Mouse (Mus musculus) forebrain, embryonic 11.5 days (tissue): Measurements from ENCODE around the gene Krtap2-4. TPM values are rescaled to one million over a fixed set of nuclear protein-coding genes. Genes with fewer than 3 reads are reported as not detected.
"Not testable (repeated sequence)": the region's sequence is repeated elsewhere in the genome, so short reads cannot be mapped to it uniquely, and the experiment has no call there.

ENCODE experiments used
- ATAC-seq: fragments of 200-750 bp; cut with Nextera tagmentation; replicated peaks from 2 replicates; pipeline ENCODE4 v1.8.0; 2017; ENCODE audit warnings: moderate TSS enrichment; ENCODE audit not compliant: low FRiP score
- DNase-seq: peaks from one replicate; pipeline ENCODE4 v3.0.0-alpha.2; 2017; ENCODE audit warnings: low spot score
- H3K27ac ChIP-seq: fragments of 300-500 bp; sonication (generic); 2 replicates; pipeline ENCODE4 v1.5.1; 2014; ENCODE audit warnings: low read depth, low read length
- H3K27me3 ChIP-seq: fragments of 300-500 bp; sonication (generic); 2 replicates; pipeline ENCODE4 v1.6.1; 2014; ENCODE audit warnings: mild to moderate bottlenecking, low read length, mixed read lengths; ENCODE audit not compliant: control insufficient read depth, insufficient read depth
- H3K36me3 ChIP-seq: fragments of 300-500 bp; sonication (generic); 2 replicates; pipeline ENCODE4 v1.6.1; 2014; ENCODE audit warnings: mild to moderate bottlenecking, low read length, moderate library complexity, mixed read lengths; ENCODE audit not compliant: control insufficient read depth, insufficient read depth
- H3K4me1 ChIP-seq: fragments of 300-500 bp; sonication (generic); replicated peaks from 2 replicates; pipeline ENCODE4 v1.6.1; 2014; ENCODE audit warnings: low read length, mixed read lengths; ENCODE audit not compliant: control insufficient read depth, insufficient read depth
- H3K4me2 ChIP-seq: fragments of 300-500 bp; sonication (generic); 2 replicates; pipeline ENCODE4 v1.6.1; 2014; ENCODE audit warnings: low read depth, mild to moderate bottlenecking, low read length, moderate library complexity, mixed read lengths; ENCODE audit not compliant: severe bottlenecking
- H3K4me3 ChIP-seq: fragments of 300-500 bp; sonication (generic); 2 replicates; pipeline ENCODE4 v1.5.1; 2014; ENCODE audit warnings: low read depth, low read length
- H3K9ac ChIP-seq: fragments of 300-500 bp; sonication (generic); 2 replicates; pipeline ENCODE4 v1.6.1; 2014; ENCODE audit warnings: low read length
- H3K9me3 ChIP-seq: fragments of 300-500 bp; sonication (generic); 2 replicates; pipeline ENCODE4 v1.6.1; 2016; ENCODE audit warnings: low read length, mixed read lengths; ENCODE audit not compliant: control insufficient read depth
- WGBS: fragments of 180-500 bp; shearing (Covaris S2); extraction: QIAGEN DNeasy Blood & Tissue Kit; methylation state at CpG from one replicate; pipeline ENCODE4 v1.1.7; 2014; 5-methylcytosine and 5-hydroxymethylcytosine counted together
- polyA plus RNA-seq: library from polyadenylated mRNA; unstranded; fragments of >200 nt; fragmentation: Nextera tagmentation; extraction: Ambion mirVana; gene quantifications from 2 replicates; pipeline ENCODE4 v1.2.1, GENCODE M21; 2014

Gene Krtap2-4
- polyA plus RNA-seq, 1 experiment from 2014 or later, result not detected

DNA sequence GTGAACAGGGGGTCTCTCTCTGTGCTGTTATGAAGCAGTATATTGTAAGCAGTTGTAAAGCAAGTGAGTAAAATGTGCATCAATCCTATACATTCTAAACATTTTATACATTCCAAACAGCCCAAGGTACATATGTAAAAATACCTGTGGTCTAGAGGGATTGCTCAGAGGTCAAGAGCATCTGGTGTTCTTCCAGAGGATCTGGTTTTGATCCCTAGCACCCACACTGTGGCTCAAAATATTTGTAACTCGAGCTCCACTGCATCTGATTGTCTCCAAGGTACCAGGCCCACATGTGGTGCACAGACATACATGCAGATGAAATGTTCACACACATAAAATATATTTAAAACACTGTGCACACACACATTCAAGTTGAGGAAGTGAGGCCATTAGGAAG, 26.3 kb upstream of the Krtap2-4 start:
- DNase-seq, result no peak
- Histone ChIP-seq H3K4me3 (no peak overlapping the region), H3K4me2 (no peak overlapping the region), H3K27me3 (no peaks in the 10 kb centered on the region), H3K9ac (no peak overlapping the region), H3K27ac (no peak overlapping the region), H3K4me1 (no peaks in the 10 kb centered on the region), H3K9me3 (no peaks in the 10 kb centered on the region), H3K36me3 (no peaks in the 10 kb centered on the region)
- ATAC-seq, result no peak
- WGBS, result 53% methylated on average over 1 of the region's 1 CpGs

DNA sequence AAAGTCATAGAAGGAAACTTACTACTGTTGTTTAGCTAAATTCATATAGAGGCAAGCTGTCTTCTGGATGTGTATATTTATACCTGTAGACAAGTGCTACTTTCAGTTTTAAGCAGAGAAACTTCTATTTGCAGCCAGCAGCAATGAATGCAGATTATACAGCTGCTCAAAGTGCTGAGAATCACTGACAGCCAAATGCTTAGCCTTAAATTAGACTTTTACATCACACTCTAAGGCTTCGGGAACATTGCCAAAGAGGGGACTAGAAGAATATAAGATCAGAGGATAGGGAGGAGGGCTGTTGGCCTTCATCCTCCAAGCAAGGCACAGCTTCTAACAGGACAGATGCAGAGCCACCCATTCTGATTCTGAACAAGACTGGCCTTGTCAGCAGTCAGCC, 22.4 kb upstream of the Krtap2-4 start:
- H3K4me2 ChIP-seq, result no peak overlapping the region
- H3K27ac ChIP-seq, result no peak overlapping the region
- no peak for DNase-seq
- no peaks in the 10 kb centered on the region for H3K36me3 ChIP-seq
- no peak for ATAC-seq
- no peaks in the 10 kb centered on the region for H3K4me1 ChIP-seq
- no peak overlapping the region for H3K9ac ChIP-seq
- no peak overlapping the region for H3K4me3 ChIP-seq
- H3K27me3 ChIP-seq, result no peaks in the 10 kb centered on the region
- H3K9me3 ChIP-seq, result no peaks in the 10 kb centered on the region
- 73% methylated on average over 1 of the region's 1 CpGs for WGBS

DNA sequence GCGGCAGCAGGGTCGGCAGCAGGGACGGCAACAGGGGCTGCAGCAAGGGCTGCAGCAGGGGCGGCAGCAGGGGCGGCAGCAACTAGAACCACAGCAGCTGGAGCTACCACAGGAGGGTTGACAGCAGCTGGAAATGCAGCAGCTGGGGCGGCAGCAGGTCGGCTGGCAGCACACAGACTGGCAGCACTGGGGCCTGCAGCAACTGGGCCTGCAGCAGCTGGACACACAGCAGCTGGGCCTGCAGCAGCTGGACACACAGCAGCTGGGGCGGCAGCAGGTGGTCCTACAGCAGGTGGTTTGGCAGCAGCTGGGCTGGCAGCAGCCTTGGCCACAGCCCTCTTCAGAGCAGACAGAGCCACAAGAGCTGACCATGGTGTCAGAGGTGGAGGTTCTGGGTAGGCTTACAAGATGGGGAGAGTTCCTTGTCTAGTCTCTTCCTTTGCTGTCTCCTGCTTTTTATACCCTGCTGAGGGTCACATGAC, 20.0 kb upstream of the Krtap2-4 start, which contains the start of gene Krtap4-2:
Krtap4-2 (minus strand) TSS at position 432 of the 482 bp plus-strand sequence.
- H3K4me3 ChIP-seq, result no peak within 1 kb of the TSS
- H3K9me3 ChIP-seq, result no peaks in the 10 kb centered on the region
- ATAC-seq (no peak), DNase-seq (no peak)
- H3K9ac ChIP-seq, result no peak within 1 kb of the TSS
- WGBS, result 30% methylated on average over 7 of the region's 8 CpGs
- no peaks in the 10 kb centered on the region for H3K36me3 ChIP-seq
- H3K27me3 ChIP-seq, result no peaks in the 10 kb centered on the region
- H3K27ac ChIP-seq, result no peak within 1 kb of the TSS
- H3K4me2 ChIP-seq, result no peak within 1 kb of the TSS
- no peaks in the 10 kb centered on the region for H3K4me1 ChIP-seq

DNA sequence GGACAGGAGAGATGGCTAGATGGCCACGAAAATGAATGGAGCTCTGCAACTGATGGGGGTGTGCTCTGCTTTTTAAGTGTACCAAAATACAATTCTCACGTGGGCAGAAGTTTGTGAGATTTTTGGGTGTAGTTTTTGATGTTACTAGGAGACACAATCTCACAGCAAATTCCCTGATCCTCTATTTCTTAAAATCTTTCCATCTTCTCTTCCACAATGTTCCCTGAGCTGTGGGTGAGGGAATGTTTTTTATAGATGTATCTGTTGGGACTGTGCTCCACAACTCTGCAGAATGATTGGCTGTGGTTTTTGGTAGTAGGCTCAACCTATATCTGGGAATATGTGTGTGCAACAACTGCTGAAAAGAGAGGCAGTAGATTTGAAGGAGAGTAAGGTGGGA, 18.6 kb upstream of the Krtap2-4 start:
- ATAC-seq, result no peak
- Histone ChIP-seq H3K9ac (no peak overlapping the region), H3K4me3 (no peak overlapping the region), H3K9me3 (no peaks in the 10 kb centered on the region), H3K27ac (no peak overlapping the region), H3K27me3 (no peaks in the 10 kb centered on the region), H3K4me1 (no peaks in the 10 kb centered on the region), H3K36me3 (no peaks in the 10 kb centered on the region), H3K4me2 (no peak overlapping the region)
- WGBS, result 74% methylated on average over 2 of the region's 2 CpGs
- DNase-seq, result no peak

DNA sequence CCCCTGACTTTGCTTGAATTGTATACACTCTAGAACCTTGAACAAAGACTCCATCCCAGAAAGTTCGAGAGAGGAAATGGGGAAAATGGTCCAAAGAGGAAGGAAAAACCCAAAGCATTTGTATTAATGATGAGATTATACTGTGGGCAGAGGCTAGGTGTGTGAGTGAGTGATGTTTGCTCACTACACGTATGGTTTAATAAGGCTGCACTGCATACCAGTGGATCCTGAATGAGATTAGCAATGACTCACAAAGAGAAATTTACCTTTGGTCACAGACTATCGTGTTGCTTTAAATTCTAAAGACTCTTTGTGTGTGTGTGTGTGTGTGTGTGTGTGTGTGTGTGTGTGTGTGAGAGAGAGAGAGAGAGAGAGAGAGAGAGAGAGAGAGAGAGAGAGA, 16.2 kb upstream of the Krtap2-4 start:
- H3K36me3 ChIP-seq, result no peaks in the 10 kb centered on the region
- no peak overlapping the region for H3K27ac ChIP-seq
- no peak overlapping the region for H3K9ac ChIP-seq
- H3K9me3 ChIP-seq, result no peaks in the 10 kb centered on the region
- no peaks in the 10 kb centered on the region for H3K4me1 ChIP-seq
- no peaks in the 10 kb centered on the region for H3K27me3 ChIP-seq
- 75% methylated on average over 3 of the region's 3 CpGs for WGBS
- DNase-seq (no peak), ATAC-seq (no peak)
- H3K4me2 ChIP-seq, result no peak overlapping the region
- H3K4me3 ChIP-seq, result no peak overlapping the region

DNA sequence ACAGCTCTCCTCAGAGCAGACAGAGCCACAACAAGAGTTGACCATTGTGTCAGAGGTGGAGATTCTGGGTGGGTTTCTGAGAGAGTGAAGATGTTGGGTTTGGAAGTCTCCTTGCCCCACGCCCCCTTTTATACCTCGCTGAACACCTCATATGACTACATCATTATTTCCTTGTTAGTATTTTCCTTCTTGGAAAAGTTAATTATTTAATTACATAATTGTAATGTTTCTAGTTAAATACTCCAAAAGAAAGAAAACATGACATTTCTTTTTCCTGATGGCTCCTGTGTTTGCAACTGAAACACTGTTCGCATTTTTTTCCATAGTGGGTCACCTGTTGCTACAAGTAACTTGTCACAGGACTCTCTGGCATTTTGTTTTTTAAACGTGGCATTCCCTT, 13.5 kb upstream of the Krtap2-4 start, which contains the start of gene Krtap4-1:
Krtap4-1 (minus strand) TSS at position 101 of the 400 bp plus-strand sequence.
- Histone ChIP-seq H3K27me3 (no peaks in the 10 kb centered on the region), H3K4me3 (no peak within 1 kb of the TSS), H3K36me3 (no peaks in the 10 kb centered on the region), H3K27ac (no peak within 1 kb of the TSS), H3K4me2 (no peak within 1 kb of the TSS), H3K9me3 (no peaks in the 10 kb centered on the region), H3K4me1 (no peaks in the 10 kb centered on the region), H3K9ac (no peak within 1 kb of the TSS)
- ATAC-seq (no peak), DNase-seq (no peak)
- WGBS, result 82% methylated on average over 4 of the region's 4 CpGs

DNA sequence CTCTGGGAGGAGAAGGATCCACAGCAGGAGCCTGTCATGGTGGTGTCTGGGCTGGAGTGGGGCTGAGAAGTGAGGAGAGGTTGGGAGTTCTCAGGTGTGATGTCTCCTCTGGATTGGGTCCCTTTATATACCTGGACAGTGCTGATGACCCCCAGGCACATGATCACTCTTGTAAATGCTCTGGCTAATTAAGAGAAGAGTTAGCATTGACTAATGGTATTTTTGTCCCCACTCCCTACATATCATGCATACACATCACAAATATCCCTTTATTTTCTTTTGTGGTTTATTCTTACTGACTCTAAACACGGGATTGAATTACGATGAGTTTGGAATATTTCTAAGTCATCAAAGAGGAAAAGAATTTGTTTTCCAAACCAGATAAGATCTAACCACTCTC, 5.7 kb upstream of the Krtap2-4 start, which contains the start of gene Gm11562:
Gm11562 (minus strand) TSS at position 101 of the 400 bp plus-strand sequence.
- Histone ChIP-seq H3K9me3 (no peaks in the 10 kb centered on the region), H3K9ac (no peak within 1 kb of the TSS), H3K36me3 (no peaks in the 10 kb centered on the region), H3K27me3 (no peaks in the 10 kb centered on the region), H3K4me1 (no peaks in the 10 kb centered on the region), H3K4me2 (no peak within 1 kb of the TSS), H3K27ac (no peak within 1 kb of the TSS), H3K4me3 (no peak within 1 kb of the TSS)
- ATAC-seq (no peak), DNase-seq (no peak)
- WGBS, result 89% methylated on average over 2 of the region's 2 CpGs

DNA sequence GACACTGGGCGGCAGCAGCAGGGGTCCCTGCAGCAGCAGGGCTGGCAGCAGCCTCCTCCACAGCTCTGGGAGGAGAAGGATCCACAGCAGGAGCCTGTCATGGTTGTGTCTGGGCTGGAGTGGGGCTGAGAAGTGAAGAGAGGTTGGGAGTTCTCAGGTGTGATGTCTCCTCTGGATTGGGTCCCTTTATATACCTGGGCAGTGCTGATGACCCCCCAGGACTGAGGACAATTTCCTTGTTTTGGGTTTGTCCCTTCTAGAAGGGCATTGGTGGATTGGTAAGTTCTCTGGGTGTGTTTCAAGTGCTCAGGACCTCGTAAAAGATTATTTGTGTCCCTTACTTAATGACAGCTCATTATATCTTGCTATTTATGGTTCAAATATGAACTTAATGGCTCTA, 4.6 kb downstream of the Krtap2-4 start, which contains the start of gene Gm11937:
Gm11937 (minus strand) TSS at position 101 of the 400 bp plus-strand sequence.
- not testable (repeated sequence) for H3K4me3 ChIP-seq, H3K4me1 ChIP-seq, H3K27ac ChIP-seq, H3K27me3 ChIP-seq, H3K36me3 ChIP-seq, H3K9ac ChIP-seq, DNase-seq, H3K9me3 ChIP-seq, ATAC-seq, H3K4me2 ChIP-seq
- 78% methylated on average over 1 of the region's 2 CpGs for WGBS

DNA sequence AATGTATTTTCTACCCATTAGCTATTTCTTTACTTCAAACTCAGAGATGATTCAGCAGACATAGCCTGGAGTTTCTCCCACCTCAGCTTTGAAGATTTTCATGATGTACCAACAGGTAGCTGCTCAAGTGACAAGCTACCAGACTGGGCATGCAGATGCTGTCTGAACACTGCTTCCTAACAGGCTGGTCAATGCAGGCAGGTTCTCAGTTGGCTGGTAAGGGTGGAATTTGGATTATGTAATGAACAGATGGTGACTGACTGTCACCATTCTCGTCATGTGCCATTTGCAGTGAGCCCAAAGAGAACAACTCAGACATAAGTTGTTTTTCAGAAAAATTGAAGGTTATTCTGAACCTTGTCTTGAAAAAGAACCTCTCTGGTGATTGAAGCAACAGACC, 5.5 kb downstream of the Krtap2-4 start:
- no peaks in the 10 kb centered on the region for H3K27me3 ChIP-seq
- H3K36me3 ChIP-seq, result no peaks in the 10 kb centered on the region
- H3K4me3 ChIP-seq, result no peak overlapping the region
- no peaks in the 10 kb centered on the region for H3K9me3 ChIP-seq
- H3K4me1 ChIP-seq, result no peaks in the 10 kb centered on the region
- ATAC-seq (no peak), DNase-seq (no peak)
- H3K27ac ChIP-seq, result no peak overlapping the region
- H3K4me2 ChIP-seq, result no peak overlapping the region
- 78% methylated on average over 1 of the region's 1 CpGs for WGBS
- no peak overlapping the region for H3K9ac ChIP-seq
